Mouse (Mus musculus) heart, embryonic 12.5 days (tissue): ENCODE data around the gene Tk1. TPM values are rescaled to one million over a fixed set of nuclear protein-coding genes. Genes with fewer than 3 reads are reported as not detected.
A peak's percentile ranks its signal among the peaks of the same experiment; 100 is the strongest.

Source experiments
- ATAC-seq: fragments of 200-750 bp; cut with Nextera tagmentation; 2 replicates; pipeline ENCODE4 v1.8.0; 2017; ENCODE audit warnings: moderate TSS enrichment, moderate library complexity; ENCODE audit not compliant: insufficient number of reproducible peaks, low FRiP score
- H3K27ac ChIP-seq: fragments of 300-500 bp; sonication (generic); 2 replicates; pipeline ENCODE4 v1.5.1; 2016; ENCODE audit warnings: mild to moderate bottlenecking, moderate library complexity; ENCODE audit not compliant: poor library complexity, severe bottlenecking
- H3K27me3 ChIP-seq: fragments of 300-500 bp; sonication (generic); replicated peaks from 2 replicates; pipeline ENCODE4 v1.6.1; 2016; ENCODE audit warnings: mild to moderate bottlenecking, moderate library complexity
- H3K36me3 ChIP-seq: fragments of 300-500 bp; sonication (generic); 2 replicates; pipeline ENCODE4 v1.6.1; 2016; ENCODE audit warnings: mild to moderate bottlenecking, moderate library complexity
- H3K4me1 ChIP-seq: fragments of 300-500 bp; sonication (generic); replicated peaks from 2 replicates; pipeline ENCODE4 v1.6.1; 2016; ENCODE audit warnings: mild to moderate bottlenecking
- H3K4me2 ChIP-seq: fragments of 300-500 bp; sonication (generic); 2 replicates; pipeline ENCODE4 v1.6.1; 2016; ENCODE audit warnings: mild to moderate bottlenecking, moderate library complexity
- H3K4me3 ChIP-seq: fragments of 300-500 bp; sonication (generic); 2 replicates; pipeline ENCODE4 v1.5.1; 2016; ENCODE audit warnings: mild to moderate bottlenecking
- H3K9ac ChIP-seq: fragments of 300-500 bp; sonication (generic); 2 replicates; pipeline ENCODE4 v1.6.1; 2016; ENCODE audit warnings: mild to moderate bottlenecking, moderate library complexity
- H3K9me3 ChIP-seq: fragments of 300-500 bp; sonication (generic); replicated peaks from 2 replicates; pipeline ENCODE4 v1.6.1; 2016; ENCODE audit warnings: mild to moderate bottlenecking, moderate library complexity
- WGBS: fragments of 180-500 bp; shearing (Covaris S2); methylation state at CpG from one replicate; pipeline ENCODE4 v1.1.7; 2016; 5-methylcytosine and 5-hydroxymethylcytosine counted together
- polyA plus RNA-seq: library from polyadenylated mRNA; unstranded; fragments of >200 nt; fragmentation: Nextera tagmentation; extraction: Ambion mirVana; gene quantifications from 2 replicates; pipeline ENCODE4 v1.2.1, GENCODE M21; 2016

The Tk1 gene
- polyA plus RNA-seq, 1 experiment from 2014 or later: 101 TPM

- H3K4me2 ChIP-seq: peak overlapping the region; percentile 99
- WGBS: 2% methylated on average over 38 of the region's 38 CpGs
These were observed 46.3 kb downstream of the Tk1 start for GRCm38 (mm10) chr11:117779434-117780198.

GRCm38 (mm10) chr11:117778851-117779433, 47.0 kb downstream of the Tk1 start:
- Histone ChIP-seq H3K27ac (peak overlapping the region; percentile 94), H3K4me1 (peaks cover 49% of the 10 kb centered on the region), H3K4me3 (peak overlapping the region; percentile 69), H3K4me2 (peak overlapping the region; percentile 99), H3K9ac (peak overlapping the region; percentile 81), H3K36me3 (peaks cover 42% of the 10 kb centered on the region), H3K9me3 (no peaks in the 10 kb centered on the region), H3K27me3 (peaks cover 4% of the 10 kb centered on the region; the same call in 1 of the 2 replicates)
- 50% methylated on average over 12 of the region's 12 CpGs for WGBS
- ATAC-seq: no peak

More at GRCm38 (mm10) chr11:117779434-117780198, 46.3 kb downstream of the Tk1 start:
- ATAC-seq: peak; percentile 40
- Histone ChIP-seq H3K9me3 (no peaks in the 10 kb centered on the region), H3K9ac (peak overlapping the region; percentile 81), H3K36me3 (peaks cover 36% of the 10 kb centered on the region), H3K4me3 (peak overlapping the region; percentile 69), H3K27me3 (peaks cover 4% of the 10 kb centered on the region; the same call in 1 of the 2 replicates), H3K27ac (peak overlapping the region; percentile 94), H3K4me1 (peaks cover 49% of the 10 kb centered on the region)

DNA sequence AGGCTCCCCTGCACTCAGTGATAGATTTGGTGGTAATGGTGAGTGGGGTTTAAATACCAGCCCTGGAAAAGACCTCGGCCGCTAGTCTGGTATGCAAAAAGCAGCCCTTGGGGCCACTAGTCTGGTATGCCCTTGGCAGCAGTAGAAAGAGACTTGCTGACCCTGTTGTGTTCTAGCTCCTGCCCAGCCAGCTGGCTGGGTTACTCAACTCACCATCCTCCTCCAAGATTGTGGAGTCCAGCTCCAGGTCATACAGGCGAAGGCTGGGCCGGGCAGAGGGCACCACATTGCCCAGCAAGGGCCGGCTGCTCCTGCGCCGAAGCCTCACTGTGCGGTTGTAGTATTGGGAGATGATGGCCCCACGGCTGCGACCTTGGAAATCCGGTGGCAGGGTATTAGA, 47.9 kb downstream of the Tk1 start:
- Histone ChIP-seq H3K27me3 (peaks cover 4% of the 10 kb centered on the region; the same call in 1 of the 2 replicates), H3K9ac (no peak overlapping the region), H3K4me1 (peaks cover 43% of the 10 kb centered on the region), H3K4me2 (no peak overlapping the region), H3K36me3 (peaks cover 52% of the 10 kb centered on the region), H3K27ac (no peak overlapping the region), H3K9me3 (no peaks in the 10 kb centered on the region), H3K4me3 (no peak overlapping the region)
- ATAC-seq: no peak
- 94% methylated on average over 11 of the region's 11 CpGs for WGBS

DNA sequence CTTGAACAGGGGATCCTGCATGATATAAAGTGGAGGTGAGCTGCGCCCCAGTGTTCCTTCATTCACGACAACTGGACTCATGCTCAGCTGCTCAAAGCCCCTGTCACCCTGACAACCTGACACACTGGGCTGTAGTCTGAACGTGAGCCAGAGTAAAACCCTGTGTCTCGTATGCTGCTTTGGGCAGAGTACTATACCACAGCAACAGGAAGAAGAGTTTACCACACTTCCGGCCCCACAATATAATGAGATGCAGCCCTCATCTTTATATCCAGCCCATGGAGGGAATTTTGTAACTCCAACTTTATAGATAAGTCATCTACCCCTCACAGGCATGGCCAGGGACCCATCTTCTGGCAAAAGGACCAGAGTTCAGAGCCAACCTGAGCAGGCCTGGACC, 48.8 kb downstream of the Tk1 start:
- H3K27ac ChIP-seq: no peak overlapping the region
- no peak overlapping the region for H3K4me2 ChIP-seq
- no peak overlapping the region for H3K4me3 ChIP-seq
- no peaks in the 10 kb centered on the region for H3K9me3 ChIP-seq
- peaks cover 61% of the 10 kb centered on the region for H3K36me3 ChIP-seq
- H3K4me1 ChIP-seq: peaks cover 36% of the 10 kb centered on the region
- WGBS: 91% methylated on average over 5 of the region's 5 CpGs
- no peak overlapping the region for H3K9ac ChIP-seq
- ATAC-seq: no peak
- peaks cover 2% of the 10 kb centered on the region; the same call in 1 of the 2 replicates for H3K27me3 ChIP-seq

DNA sequence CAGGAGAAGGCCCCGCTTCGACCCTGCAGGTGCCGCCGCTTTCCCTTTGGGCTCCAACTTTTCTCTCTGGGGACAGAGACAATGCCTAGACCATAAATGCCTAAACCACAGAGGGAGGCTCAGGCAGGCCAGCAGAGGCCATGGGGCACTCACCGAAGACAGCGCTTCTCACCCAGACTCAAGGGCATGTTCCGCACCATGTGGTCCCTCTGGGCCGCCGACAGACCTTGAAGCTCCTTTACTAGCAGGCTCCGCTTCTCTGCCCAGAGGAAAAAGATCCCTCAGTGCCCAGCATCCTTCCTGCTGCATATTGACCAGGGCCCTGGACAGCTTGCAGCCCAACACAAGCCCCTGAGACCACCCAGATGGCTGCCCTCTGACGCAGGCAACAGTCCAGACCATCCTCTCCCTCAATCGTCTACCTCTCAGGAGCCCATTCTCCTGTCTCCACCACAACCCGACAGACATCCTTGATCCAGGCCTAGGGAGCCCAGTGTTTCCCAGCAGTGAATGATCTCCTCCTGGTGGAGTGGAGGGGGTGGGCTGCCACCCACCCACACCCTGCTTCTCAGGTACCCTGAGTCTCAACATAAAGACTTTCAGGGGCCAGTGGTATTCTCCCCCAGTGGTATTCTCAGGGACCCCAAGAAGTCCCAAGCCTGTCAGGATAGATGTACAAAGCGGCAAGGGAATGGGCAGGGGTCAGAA, 49.7 kb downstream of the Tk1 start:
- no peaks in the 10 kb centered on the region for H3K9me3 ChIP-seq
- H3K9ac ChIP-seq: no peak overlapping the region
- H3K27me3 ChIP-seq: no peaks in the 10 kb centered on the region
- peaks cover 27% of the 10 kb centered on the region for H3K4me1 ChIP-seq
- H3K36me3 ChIP-seq: peaks cover 69% of the 10 kb centered on the region
- no peak overlapping the region for H3K4me2 ChIP-seq
- no peak overlapping the region for H3K27ac ChIP-seq
- 91% methylated on average over 14 of the region's 14 CpGs for WGBS
- H3K4me3 ChIP-seq: no peak overlapping the region
- ATAC-seq: no peak

- H3K9ac ChIP-seq: no peak overlapping the region
- no peaks in the 10 kb centered on the region for H3K9me3 ChIP-seq
- H3K36me3 ChIP-seq: peaks cover 73% of the 10 kb centered on the region
- H3K4me2 ChIP-seq: no peak overlapping the region
- H3K27ac ChIP-seq: no peak overlapping the region
- 88% methylated on average over 12 of the region's 13 CpGs for WGBS
- peaks cover 20% of the 10 kb centered on the region for H3K4me1 ChIP-seq
- ATAC-seq: no peak
- H3K4me3 ChIP-seq: no peak overlapping the region
- no peaks in the 10 kb centered on the region for H3K27me3 ChIP-seq
These were observed 50.4 kb downstream of the Tk1 start for GRCm38 (mm10) chr11:117775540-117775939.

- no peak overlapping the region for H3K4me2 ChIP-seq
- peaks cover 15% of the 10 kb centered on the region for H3K4me1 ChIP-seq
- no peak for ATAC-seq
- no peak overlapping the region for H3K27ac ChIP-seq
- H3K9ac ChIP-seq: no peak overlapping the region
- WGBS: 92% methylated on average over 10 of the region's 10 CpGs
- no peak overlapping the region for H3K4me3 ChIP-seq
- no peaks in the 10 kb centered on the region for H3K9me3 ChIP-seq
- H3K27me3 ChIP-seq: no peaks in the 10 kb centered on the region
- H3K36me3 ChIP-seq: peaks cover 79% of the 10 kb centered on the region
These were observed 51.0 kb downstream of the Tk1 start for GRCm38 (mm10) chr11:117774925-117775324.

DNA sequence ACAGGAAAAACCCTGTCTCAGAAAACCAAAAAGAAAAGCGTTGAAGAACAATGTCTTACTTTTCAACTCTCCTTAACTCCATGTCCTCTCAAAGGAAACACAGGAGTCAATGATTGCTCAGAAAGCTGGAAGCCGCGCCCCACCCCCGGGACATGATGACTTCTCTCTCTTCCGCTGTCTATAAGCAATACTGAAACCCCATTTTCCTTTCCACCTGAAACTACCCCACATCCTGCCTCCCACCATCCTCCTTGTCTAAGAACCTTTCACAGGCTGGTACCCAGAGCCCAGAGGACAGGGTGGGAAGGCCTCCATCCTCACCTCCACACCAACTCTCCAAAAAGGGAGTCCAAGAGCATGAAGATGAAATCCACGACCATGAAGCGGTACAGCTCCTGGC, 53.5 kb downstream of the Tk1 start:
- Histone ChIP-seq H3K9me3 (no peaks in the 10 kb centered on the region), H3K4me3 (no peak overlapping the region), H3K36me3 (peaks cover 88% of the 10 kb centered on the region), H3K4me2 (no peak overlapping the region), H3K9ac (no peak overlapping the region), H3K27ac (no peak overlapping the region), H3K27me3 (no peaks in the 10 kb centered on the region), H3K4me1 (peaks cover 9% of the 10 kb centered on the region; the same call in 1 of the 2 replicates)
- ATAC-seq: no peak
- WGBS: 93% methylated on average over 7 of the region's 7 CpGs

- Histone ChIP-seq H3K9ac (no peak overlapping the region), H3K36me3 (peaks cover 85% of the 10 kb centered on the region), H3K27me3 (no peaks in the 10 kb centered on the region), H3K4me1 (peaks cover 15% of the 10 kb centered on the region), H3K9me3 (no peaks in the 10 kb centered on the region), H3K27ac (no peak overlapping the region), H3K4me3 (no peak overlapping the region), H3K4me2 (no peak overlapping the region)
- 85% methylated on average over 10 of the region's 10 CpGs for WGBS
- ATAC-seq: no peak
These were observed 55.5 kb downstream of the Tk1 start for GRCm38 (mm10) chr11:117770407-117770806.

GRCm38 (mm10) chr11:117769683-117770047, 56.2 kb downstream of the Tk1 start:
- H3K27me3 ChIP-seq: no peaks in the 10 kb centered on the region
- H3K4me2 ChIP-seq: no peak overlapping the region
- WGBS: 93% methylated on average over 7 of the region's 7 CpGs
- no peak overlapping the region for H3K9ac ChIP-seq
- ATAC-seq: no peak
- H3K4me3 ChIP-seq: no peak overlapping the region
- H3K36me3 ChIP-seq: peaks cover 85% of the 10 kb centered on the region
- H3K4me1 ChIP-seq: peaks cover 15% of the 10 kb centered on the region
- no peak overlapping the region for H3K27ac ChIP-seq
- no peaks in the 10 kb centered on the region for H3K9me3 ChIP-seq
